Mouse (Mus musculus) 3T3-L1 (cell line): Measurements from ENCODE around the gene Rhox3h.
"Not testable (repeated sequence)": the region's sequence is repeated elsewhere in the genome, so short reads cannot be mapped to it uniquely, and the experiment has no call there.

ENCODE experiments used
- DNase-seq: peaks from one replicate; pipeline ENCODE4 v3.0.0-alpha.2; 2015; ENCODE audit warnings: low read depth, low spot score

Gene Rhox3h

DNA sequence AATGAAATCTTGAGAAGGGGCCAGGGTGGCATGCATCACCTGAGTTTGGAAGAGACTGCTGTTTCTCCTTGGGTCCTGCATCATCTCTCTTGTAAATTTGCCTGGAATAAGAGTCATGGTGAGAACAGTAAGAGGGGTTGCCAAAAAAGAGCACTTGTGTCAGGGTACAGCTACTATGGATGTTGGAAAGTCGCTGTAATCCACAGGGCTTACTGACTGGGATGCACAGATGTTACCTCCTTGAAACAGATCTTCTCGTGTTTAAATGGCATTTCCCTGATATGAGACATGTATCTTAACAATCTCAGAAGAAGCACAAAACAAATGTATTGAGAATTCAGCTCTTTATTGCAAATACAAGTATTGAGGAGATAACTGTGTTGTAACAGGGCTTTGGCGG is at the start of gene Rhox3h:
Gene Rhox3h (minus strand): TSS at position 101 of the 400 bp plus-strand sequence.
- not testable (repeated sequence) for DNase-seq

- DNase-seq, result no peak
Measured at GRCm38 (mm10) chrX:37701821-37702387, 33.3 kb upstream of the Rhox3h start.

- no peak for DNase-seq
Measured at GRCm38 (mm10) chrX:37692261-37692660, 23.7 kb upstream of the Rhox3h start.

DNA sequence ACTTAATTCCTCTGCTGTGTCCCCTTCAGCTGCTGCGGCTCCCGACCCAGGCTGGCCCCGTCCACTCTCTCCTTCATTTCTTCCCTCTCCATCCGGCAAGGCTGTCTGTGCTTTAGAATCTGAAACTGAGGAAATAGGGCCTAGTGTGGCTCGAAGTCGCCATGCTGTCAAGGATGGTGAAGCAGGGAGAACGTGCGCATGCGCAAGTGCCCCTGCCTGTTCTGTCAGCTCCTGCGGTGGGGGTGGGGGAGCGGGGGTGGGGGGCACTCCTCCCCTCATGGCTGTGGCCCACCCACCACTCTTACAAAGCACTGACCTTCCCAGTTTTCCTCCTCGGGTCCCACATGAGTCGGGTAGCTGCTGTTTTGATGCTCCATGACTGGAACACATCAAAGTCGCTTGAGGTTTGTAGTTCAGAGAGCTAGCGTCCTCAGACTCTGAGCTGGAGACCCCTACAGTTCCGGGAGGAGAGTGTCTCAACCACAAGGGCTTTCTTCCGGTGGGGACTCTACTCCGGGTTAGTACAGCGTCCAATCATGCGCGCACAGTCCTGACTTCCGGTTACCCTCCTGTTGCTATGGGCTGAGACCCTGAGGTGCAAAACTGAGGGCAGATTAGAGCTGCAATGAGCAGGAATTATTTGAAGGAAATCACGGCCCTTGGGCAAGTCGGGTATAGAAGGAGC is 14.6 kb upstream of the Rhox3h start:
- no peak for DNase-seq

- not testable (repeated sequence) for DNase-seq
Measured at GRCm38 (mm10) chrX:37673177-37673576, 4.6 kb upstream of the Rhox3h start, which contains the start of gene Rhox2h. Gene Rhox2h, minus strand, starts transcription at chrX:37673277.

DNA sequence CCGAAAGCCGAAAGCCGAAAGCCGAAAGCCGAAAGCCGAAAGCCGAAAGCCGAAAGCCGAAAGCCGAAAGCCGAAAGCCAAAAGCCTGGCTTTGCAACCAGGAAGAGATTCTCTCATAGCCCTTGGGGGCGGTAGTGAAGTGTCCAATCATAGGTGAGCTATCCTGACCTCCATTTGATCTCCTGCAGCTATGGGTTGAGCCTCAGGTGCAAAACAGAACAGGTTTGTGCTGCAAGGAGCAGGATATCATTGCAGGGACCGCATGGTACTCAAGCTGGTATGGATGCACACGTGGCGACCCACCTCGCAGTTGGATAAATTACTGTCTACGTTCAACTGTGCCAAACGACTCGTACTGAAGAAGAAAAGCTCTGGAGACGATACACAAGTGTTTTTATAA is 17.3 kb downstream of the Rhox3h start, which contains the start of gene Rhox4g:
Gene Rhox4g (minus strand): TSS at position 101 of the 400 bp plus-strand sequence.
- not testable (repeated sequence) for DNase-seq

DNA sequence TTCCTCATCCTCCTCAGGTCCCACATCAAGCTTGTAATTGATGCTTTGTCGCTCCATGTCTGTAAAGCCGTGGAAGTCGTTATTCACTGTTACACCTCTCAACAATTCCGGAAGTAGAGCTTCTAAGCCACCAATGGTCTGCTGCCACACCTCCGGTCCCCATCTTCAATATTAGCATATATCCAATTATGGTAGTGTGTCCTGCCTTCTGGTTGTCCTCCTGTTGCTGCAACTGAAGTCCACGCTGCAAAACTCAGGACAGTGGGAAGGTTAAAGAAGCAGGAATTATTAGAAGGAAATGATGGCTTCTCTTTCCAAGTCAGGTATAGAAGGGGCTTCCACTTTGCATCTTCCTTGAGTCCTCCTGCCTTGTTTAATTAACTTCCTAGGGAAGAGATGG is 25.2 kb downstream of the Rhox3h start, which contains the start of gene Rhox2g:
Gene Rhox2g (minus strand): TSS at position 101 of the 400 bp plus-strand sequence.
- DNase-seq, result not testable (repeated sequence)

- not testable (repeated sequence) for DNase-seq
Measured at GRCm38 (mm10) chrX:37628512-37628911, 40.1 kb downstream of the Rhox3h start, which contains the start of gene Rhox3g. Gene Rhox3g, minus strand, starts transcription at chrX:37628612.
